Mouse (Mus musculus) kidney, adult 2 months (tissue): ENCODE measurements around the gene Sms. TPM values are rescaled to one million over a fixed set of nuclear protein-coding genes. Genes with fewer than 3 reads are reported as not detected.

Source experiments
- DNase-seq: peaks from one replicate; pipeline ENCODE4 v3.0.0; 2021
- H3K27ac ChIP-seq: fragments of 200-500 bp; 2 replicates; pipeline ENCODE4 v1.5.1; 2012; ENCODE audit warnings: low read depth, low read length, control low read depth, inconsistent platforms; ENCODE audit not compliant: insufficient read depth
- H3K27me3 ChIP-seq: fragments of 200-500 bp; replicated peaks from 2 replicates; pipeline ENCODE4 v1.6.1; 2012; ENCODE audit warnings: mild to moderate bottlenecking, moderate library complexity, low read length, inconsistent platforms; ENCODE audit not compliant: control insufficient read depth, insufficient read depth
- H3K36me3 ChIP-seq: fragments of 200-500 bp; 2 replicates; pipeline ENCODE4 v1.6.1; 2012; ENCODE audit warnings: mild to moderate bottlenecking, moderate library complexity, low read length, inconsistent platforms; ENCODE audit not compliant: control insufficient read depth, insufficient read depth
- H3K4me1 ChIP-seq: fragments of 200-500 bp; 2 replicates; pipeline ENCODE4 v1.6.1; 2011; ENCODE audit warnings: low read length; ENCODE audit not compliant: control insufficient read depth, insufficient read depth
- H3K4me3 ChIP-seq: fragments of 200-500 bp; 2 replicates; pipeline ENCODE4 v1.5.1; 2011; ENCODE audit warnings: mild to moderate bottlenecking, low read depth, low read length, control low read depth; ENCODE audit not compliant: insufficient read depth
- CTCF ChIP-seq: fragments of 200-500 bp; conservative IDR thresholded peaks from 2 replicates; pipeline ENCODE4 v1.5.1; 2011; ENCODE audit warnings: low read depth, mild to moderate bottlenecking, control low read depth, low read length, moderate library complexity, mixed read lengths; ENCODE audit not compliant: insufficient read depth, insufficient read length
- POLR2A ChIP-seq: fragments of 200-500 bp; IDR thresholded peaks from one replicate; pipeline ENCODE4 v1.6.1; 2011; ENCODE audit warnings: low read depth, low read length, control low read depth
- WGBS: fragments of 180-500 bp; shearing (Covaris S2); methylation state at CpG from one replicate; pipeline ENCODE4 v1.1.7; 2018; 5-methylcytosine and 5-hydroxymethylcytosine counted together
- polyA plus RNA-seq: library from polyadenylated mRNA; depleted of rRNA; stranded (reverse); fragments of >200 nt; gene quantifications from 2 replicates; pipeline ENCODE4 v1.2.3, GENCODE M21; 2012; rRNA removed

Sms gene
- polyA plus RNA-seq: 23.3 and 26.0 TPM in 2 replicates

- Histone ChIP-seq H3K27ac (no peak within 1 kb of the TSS), H3K27me3 (no peaks in the 10 kb centered on the region), H3K36me3 (no peaks in the 10 kb centered on the region), H3K4me3 (peak within 1 kb of the TSS; percentile 78), H3K4me1 (no peaks in the 10 kb centered on the region; the same call in 1 of the 2 replicates)
- peak; percentile 69 for DNase-seq
- 8% methylated on average over 25 of the region's 45 CpGs for WGBS
- TF ChIP-seq POLR2A (no peak), CTCF (no peak)
Measured at GRCm38 (mm10) chrX:157491944-157492726, at the start of gene Sms. Gene Sms, minus strand, starts transcription at chrX:157492287.

- no peak for TF ChIP-seq POLR2A
- no peak for TF ChIP-seq CTCF
- Histone ChIP-seq H3K27ac (no peak overlapping the region), H3K4me1 (no peaks in the 10 kb centered on the region), H3K36me3 (no peaks in the 10 kb centered on the region), H3K4me3 (no peak overlapping the region), H3K27me3 (no peaks in the 10 kb centered on the region)
- 63% methylated on average over 5 of the region's 5 CpGs for WGBS
- DNase-seq: no peak
Measured at GRCm38 (mm10) chrX:157506400-157506799, 14.3 kb upstream of the Sms start.

GRCm38 (mm10) chrX:157504506-157504905 is 12.4 kb upstream of the Sms start:
- H3K4me3 ChIP-seq: no peak overlapping the region
- TF ChIP-seq POLR2A: no peak
- TF ChIP-seq CTCF: no peak
- no peak overlapping the region for H3K27ac ChIP-seq
- H3K4me1 ChIP-seq: no peaks in the 10 kb centered on the region
- H3K36me3 ChIP-seq: no peaks in the 10 kb centered on the region
- DNase-seq: no peak
- H3K27me3 ChIP-seq: no peaks in the 10 kb centered on the region
- 85% methylated on average over 1 of the region's 1 CpGs for WGBS

- H3K27ac ChIP-seq: no peak overlapping the region
- no peak for DNase-seq
- 73% methylated on average over 2 of the region's 2 CpGs for WGBS
Measured at GRCm38 (mm10) chrX:157501871-157502270, 9.8 kb upstream of the Sms start.

GRCm38 (mm10) chrX:157500004-157500403 is 7.9 kb upstream of the Sms start:
- DNase-seq: no peak
- no peak overlapping the region for H3K27ac ChIP-seq
- no peaks in the 10 kb centered on the region for H3K4me1 ChIP-seq
- H3K36me3 ChIP-seq: no peaks in the 10 kb centered on the region
- no peak overlapping the region for H3K4me3 ChIP-seq
- 82% methylated on average over 8 of the region's 8 CpGs for WGBS
- TF ChIP-seq POLR2A (no peak), CTCF (no peak)
- no peaks in the 10 kb centered on the region for H3K27me3 ChIP-seq

More at GRCm38 (mm10) chrX:157501871-157502270, 9.8 kb upstream of the Sms start:
- Histone ChIP-seq H3K36me3 (no peaks in the 10 kb centered on the region), H3K27me3 (no peaks in the 10 kb centered on the region), H3K4me3 (no peak overlapping the region), H3K4me1 (no peaks in the 10 kb centered on the region)
- no peak for TF ChIP-seq POLR2A

GRCm38 (mm10) chrX:157493159-157493558 is 1.1 kb upstream of the Sms start:
- Histone ChIP-seq H3K27ac (no peak overlapping the region), H3K36me3 (no peaks in the 10 kb centered on the region), H3K4me3 (no peak overlapping the region), H3K27me3 (no peaks in the 10 kb centered on the region), H3K4me1 (no peaks in the 10 kb centered on the region; the same call in 1 of the 2 replicates)
- DNase-seq: no peak
- TF ChIP-seq CTCF (no peak), POLR2A (no peak)
- 93% methylated on average over 4 of the region's 4 CpGs for WGBS

- Histone ChIP-seq H3K27me3 (no peaks in the 10 kb centered on the region), H3K27ac (no peak overlapping the region), H3K4me3 (peak overlapping the region; percentile 78), H3K36me3 (no peaks in the 10 kb centered on the region), H3K4me1 (no peaks in the 10 kb centered on the region; the same call in 1 of the 2 replicates)
- no peak for TF ChIP-seq CTCF
- TF ChIP-seq POLR2A: no peak
- peak; percentile 5 for DNase-seq
- WGBS: 3% methylated on average over 68 of the region's 104 CpGs
Measured at GRCm38 (mm10) chrX:157491145-157491935, 747 bp downstream of the Sms start.
